Mouse (Mus musculus) layer of hippocampus, postnatal 10 days (tissue): ENCODE results near the gene Ccdc153. TPM values are rescaled to one million over a fixed set of nuclear protein-coding genes. Genes with fewer than 3 reads are reported as not detected.

ENCODE experiments used
- DNase-seq, 2 experiments: peaks; one replicate each; pipeline ENCODE4 v3.0.0; 2021; ENCODE audit warnings: low spot score in 2 of 2
- total RNA-seq, 2 experiments: library from RNA; stranded (reverse); gene quantifications; 2 replicates each; pipeline ENCODE4 v1.2.3; 2021

Gene Ccdc153
- total RNA-seq, 2 experiments from 2014 or later: 7.2 to 9.2 TPM

- DNase-seq: no peak
Measured at GRCm38 (mm10) chr9:44286256-44286850, 45.9 kb downstream of the Ccdc153 start.

GRCm38 (mm10) chr9:44287003-44287400 lies 46.5 kb downstream of the Ccdc153 start:
- DNase-seq: no peak

- DNase-seq: peak; percentile 47 to 56
Measured at GRCm38 (mm10) chr9:44287401-44288075, 47.1 kb downstream of the Ccdc153 start.

- DNase-seq: peak in 1 of 2 experiments; percentile 67
Measured at GRCm38 (mm10) chr9:44288076-44288958, 47.8 kb downstream of the Ccdc153 start, which contains the start of gene Abcg4. Gene Abcg4 (minus strand): TSS chr9:44288615.

- no peak for DNase-seq
Measured at GRCm38 (mm10) chr9:44288959-44289291, 48.4 kb downstream of the Ccdc153 start.

GRCm38 (mm10) chr9:44292490-44292889 lies 52.0 kb downstream of the Ccdc153 start:
- DNase-seq: peak in 1 of 2 experiments; percentile 41

Other genes starting within 250 kb of the Ccdc153 start
- gene Thy1, start 197.3 kb upstream of the Ccdc153 start, total RNA-seq: 100 to 1,000 TPM; 644 to 646 TPM
- gene Usp2, start 173.7 kb upstream of the Ccdc153 start, total RNA-seq: 10 to 100 TPM; 41.7 to 47.2 TPM
- gene Mfrp, start 138.9 kb upstream of the Ccdc153 start, total RNA-seq: 1 to 10 TPM in 1 of 2 experiments, not detected in 1; 2.4 TPM
- 10 to 100 TPM; 16.0 to 17.6 TPM for gene C1qtnf5, start 133.4 kb upstream of the Ccdc153 start, total RNA-seq
- under 1 TPM in 1 of 2 experiments, not detected in 1; 0.43 TPM for gene Gm49380, start 127.2 kb upstream of the Ccdc153 start, total RNA-seq
- gene Rnf26, start 127.2 kb upstream of the Ccdc153 start, total RNA-seq: 10 to 100 TPM; 30.5 to 30.6 TPM
- 10 to 100 TPM; 18.8 to 21.8 TPM for gene Mcam, start 106.2 kb upstream of the Ccdc153 start, total RNA-seq
- gene Cbl, start 6.6 kb upstream of the Ccdc153 start, total RNA-seq: 10 to 100 TPM; 55.1 to 58.4 TPM
- gene Pdzd3, start 10.8 kb downstream of the Ccdc153 start, total RNA-seq: 1 to 10 TPM in 1 of 2 experiments, under 1 TPM in 1; 0.98 to 1.0 TPM
- gene Nlrx1, start 27.9 kb downstream of the Ccdc153 start, total RNA-seq: 10 to 100 TPM; 11.5 to 11.6 TPM
- gene Abcg4, start 47.9 kb downstream of the Ccdc153 start, total RNA-seq: 10 to 100 TPM; 73.5 to 76.2 TPM
- 10 to 100 TPM; 25.9 to 26.5 TPM for gene Hinfp, start 65.0 kb downstream of the Ccdc153 start, total RNA-seq
- 100 to 1,000 TPM; 108 to 115 TPM for gene C2cd2l, start 79.6 kb downstream of the Ccdc153 start, total RNA-seq
- 10 to 100 TPM; 16.5 to 18.5 TPM for gene Dpagt1, start 85.3 kb downstream of the Ccdc153 start, total RNA-seq
- gene H2afx, start 94.0 kb downstream of the Ccdc153 start, total RNA-seq: 10 to 100 TPM; 69.9 to 74.3 TPM
- gene Hmbs, start 103.6 kb downstream of the Ccdc153 start, total RNA-seq: 10 to 100 TPM; 18.9 to 32.5 TPM
- gene Vps11, start 121.0 kb downstream of the Ccdc153 start, total RNA-seq: 10 to 100 TPM; 39.6 to 44.2 TPM
- gene Hyou1, start 138.8 kb downstream of the Ccdc153 start, total RNA-seq: 10 to 100 TPM; 87.6 to 89.7 TPM
- 10 to 100 TPM; 36.4 to 39.0 TPM for gene Slc37a4, start 156.2 kb downstream of the Ccdc153 start, total RNA-seq
- gene Rps25, start 166.5 kb downstream of the Ccdc153 start, total RNA-seq: 100 to 1,000 TPM; 701 to 748 TPM
- 100 to 1,000 TPM in 1 of 2 experiments, 10 to 100 TPM in 1; 84.2 to 109 TPM for gene Trappc4, start 166.9 kb downstream of the Ccdc153 start, total RNA-seq
- 10 to 100 TPM; 20.7 to 22.4 TPM for gene Ccdc84, start 177.9 kb downstream of the Ccdc153 start, total RNA-seq
- not detected for gene Foxr1, start 200.5 kb downstream of the Ccdc153 start, total RNA-seq
- gene Upk2, start 214.3 kb downstream of the Ccdc153 start, total RNA-seq: not detected
- 10 to 100 TPM; 91.2 to 97.7 TPM for gene Bcl9l, start 242.1 kb downstream of the Ccdc153 start, total RNA-seq